Mouse (Mus musculus) intestine, postnatal 0 days (tissue): Measurements from ENCODE around the gene Hsd3b6. TPM values are rescaled to one million over a fixed set of nuclear protein-coding genes. Genes with fewer than 3 reads are reported as not detected.
"Not testable (repeated sequence)": the region's sequence is repeated elsewhere in the genome, so short reads cannot be mapped to it uniquely, and the experiment has no call there.

ENCODE experiments used
- ATAC-seq: fragments of 200-750 bp; cut with Nextera tagmentation; 2 replicates; pipeline ENCODE4 v1.8.0; 2017; ENCODE audit warnings: mild to moderate bottlenecking, moderate TSS enrichment, moderate library complexity
- H3K27ac ChIP-seq: fragments of 300-500 bp; sonication (generic); 2 replicates; pipeline ENCODE4 v1.5.1; 2014; ENCODE audit warnings: mild to moderate bottlenecking, low read depth, low read length, moderate library complexity
- H3K27me3 ChIP-seq: fragments of 300-500 bp; sonication (generic); replicated peaks from 2 replicates; pipeline ENCODE4 v1.6.1; 2014; ENCODE audit warnings: low read length, mixed read lengths; ENCODE audit not compliant: control insufficient read depth, insufficient read depth
- H3K36me3 ChIP-seq: fragments of 300-500 bp; sonication (generic); 2 replicates; pipeline ENCODE4 v1.6.1; 2014; ENCODE audit warnings: mild to moderate bottlenecking, moderate library complexity; ENCODE audit not compliant: control insufficient read depth, insufficient read depth
- H3K4me1 ChIP-seq: fragments of 300-500 bp; sonication (generic); replicated peaks from 2 replicates; pipeline ENCODE4 v1.6.1; 2014; ENCODE audit warnings: antibody characterized with exemption, low read length, mixed read lengths; ENCODE audit not compliant: control insufficient read depth, insufficient read depth
- H3K4me2 ChIP-seq: fragments of 300-500 bp; sonication (generic); replicated peaks from 2 replicates; pipeline ENCODE4 v1.6.1; 2014; ENCODE audit warnings: low read depth, mild to moderate bottlenecking, moderate library complexity
- H3K4me3 ChIP-seq: fragments of 300-500 bp; sonication (generic); 2 replicates; pipeline ENCODE4 v1.5.1; 2014; ENCODE audit warnings: low read depth, low read length
- H3K9ac ChIP-seq: fragments of 300-500 bp; sonication (generic); 2 replicates; pipeline ENCODE4 v1.6.1; 2014; ENCODE audit warnings: mild to moderate bottlenecking, low read depth, low read length
- H3K9me3 ChIP-seq: fragments of 300-500 bp; sonication (generic); 2 replicates; pipeline ENCODE4 v1.6.1; 2016; ENCODE audit warnings: mixed run types; ENCODE audit not compliant: control insufficient read depth
- CTCF ChIP-seq: sonication (generic); IDR thresholded peaks from 2 replicates; pipeline ENCODE4 v1.5.1; 2016; ENCODE audit warnings: low read depth, mild to moderate bottlenecking, control low read depth, antibody characterized with exemption, moderate library complexity
- whole genome bisulfite sequencing: fragments of 180-500 bp; shearing (Covaris S2); extraction: QIAGEN DNeasy Blood & Tissue Kit; methylation state at CpG from one replicate; pipeline ENCODE4 v1.1.7; 2014; 5-methylcytosine and 5-hydroxymethylcytosine counted together
- polyA plus RNA-seq: library from polyadenylated mRNA; unstranded; fragments of >200 nt; fragmentation: Nextera tagmentation; extraction: Ambion mirVana; gene quantifications from 2 replicates; pipeline ENCODE4 v1.2.1, GENCODE M21; 2015

Hsd3b6 gene
- polyA plus RNA-seq, 1 experiment from 2014 or later, result not detected

DNA sequence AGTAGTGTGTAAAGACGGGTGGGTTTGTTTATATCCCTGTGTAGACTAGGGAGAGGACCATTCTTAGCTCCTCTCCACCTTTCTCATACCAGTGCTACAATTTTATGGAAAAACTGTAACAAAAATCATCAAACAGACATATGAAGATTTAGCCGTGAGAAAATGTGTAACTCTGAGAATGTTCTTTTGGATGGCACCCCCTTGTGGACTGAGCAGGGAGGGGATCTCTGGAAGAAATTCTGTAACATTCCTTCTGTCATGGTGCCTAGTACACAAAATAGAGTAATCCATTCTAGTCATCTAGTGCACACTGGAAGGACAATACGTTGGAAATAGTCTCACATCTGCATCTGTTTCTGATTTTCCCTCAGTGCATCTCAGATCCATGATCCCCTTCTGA, 9.2 kb downstream of the Hsd3b6 start:
- WGBS, result 48% methylated on average over 3 of the region's 3 CpGs
- not testable (repeated sequence) for H3K4me2 ChIP-seq, H3K9me3 ChIP-seq, ATAC-seq, H3K36me3 ChIP-seq, H3K9ac ChIP-seq, H3K4me3 ChIP-seq, H3K27me3 ChIP-seq, H3K27ac ChIP-seq, H3K4me1 ChIP-seq
- peak; percentile 54 for TF ChIP-seq CTCF

DNA sequence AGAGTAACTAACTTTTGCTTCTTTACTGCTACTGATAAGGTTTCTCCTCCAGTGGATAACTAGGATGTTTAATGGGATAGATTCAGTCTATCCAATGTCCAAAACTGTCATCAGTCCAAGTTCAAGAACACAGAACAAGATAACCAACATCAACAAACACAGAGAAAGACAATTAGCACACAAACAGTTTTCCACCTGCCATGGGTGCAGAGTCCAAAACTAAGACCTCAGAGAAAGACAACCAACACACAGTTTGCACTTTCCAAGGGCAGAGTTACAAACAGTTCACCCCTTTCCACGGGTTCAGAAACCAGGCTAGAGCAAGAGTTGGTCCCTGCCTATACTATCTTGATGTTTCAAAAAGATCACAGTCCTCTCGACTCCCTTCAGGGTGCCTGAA, 27.7 kb downstream of the Hsd3b6 start:
- no peak for ATAC-seq
- 71% methylated on average over 2 of the region's 2 CpGs for WGBS
- Histone ChIP-seq H3K27me3 (no peaks in the 10 kb centered on the region), H3K9ac (no peak overlapping the region), H3K4me1 (peaks cover 4% of the 10 kb centered on the region; the same call in 1 of the 2 replicates), H3K36me3 (no peaks in the 10 kb centered on the region), H3K9me3 (no peaks in the 10 kb centered on the region), H3K4me2 (no peak overlapping the region), H3K4me3 (no peak overlapping the region), H3K27ac (no peak overlapping the region)
- no peak for TF ChIP-seq CTCF

DNA sequence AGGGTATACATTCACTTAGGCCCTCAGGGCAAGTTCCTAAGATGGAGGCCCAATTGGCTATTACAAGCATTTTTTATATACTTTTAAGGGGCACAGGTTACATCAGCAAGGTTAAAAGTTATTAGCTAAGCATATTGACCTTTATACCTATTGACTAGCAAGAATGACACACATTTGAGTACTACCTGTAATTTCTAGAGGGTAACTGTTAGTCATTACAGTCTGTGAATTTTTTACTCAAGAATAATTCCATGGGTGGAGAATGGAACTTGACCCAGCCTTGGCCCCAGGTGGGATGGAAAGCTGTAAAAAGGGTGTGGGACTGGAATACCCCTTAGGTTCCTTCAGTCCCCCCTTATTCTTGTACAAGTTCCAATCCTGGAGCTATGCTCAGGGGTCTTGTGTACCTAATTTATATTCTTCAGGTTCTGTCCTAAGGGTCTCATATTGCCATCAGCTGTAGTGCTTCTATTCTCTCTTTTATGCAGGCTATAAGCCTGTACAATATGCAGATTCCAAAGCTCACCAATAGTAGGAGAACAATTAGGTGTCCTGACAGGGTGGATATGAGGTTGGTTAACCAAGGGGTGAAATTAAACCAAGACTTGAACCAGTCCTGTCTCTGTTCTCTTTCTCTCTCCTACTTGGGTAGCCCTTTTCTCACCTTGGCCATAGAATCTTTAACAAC, 31.9 kb downstream of the Hsd3b6 start:
- ATAC-seq, result peak; percentile 89
- H3K27me3 ChIP-seq, result no peaks in the 10 kb centered on the region
- H3K4me3 ChIP-seq, result no peak overlapping the region
- no peaks in the 10 kb centered on the region for H3K9me3 ChIP-seq
- H3K9ac ChIP-seq, result no peak overlapping the region
- no peak for TF ChIP-seq CTCF
- peak overlapping the region; percentile 67; the same call in 1 of the 2 replicates for H3K27ac ChIP-seq
- H3K4me2 ChIP-seq, result no peak overlapping the region
- H3K4me1 ChIP-seq, result peaks cover 4% of the 10 kb centered on the region; the same call in 1 of the 2 replicates
- H3K36me3 ChIP-seq, result no peaks in the 10 kb centered on the region

DNA sequence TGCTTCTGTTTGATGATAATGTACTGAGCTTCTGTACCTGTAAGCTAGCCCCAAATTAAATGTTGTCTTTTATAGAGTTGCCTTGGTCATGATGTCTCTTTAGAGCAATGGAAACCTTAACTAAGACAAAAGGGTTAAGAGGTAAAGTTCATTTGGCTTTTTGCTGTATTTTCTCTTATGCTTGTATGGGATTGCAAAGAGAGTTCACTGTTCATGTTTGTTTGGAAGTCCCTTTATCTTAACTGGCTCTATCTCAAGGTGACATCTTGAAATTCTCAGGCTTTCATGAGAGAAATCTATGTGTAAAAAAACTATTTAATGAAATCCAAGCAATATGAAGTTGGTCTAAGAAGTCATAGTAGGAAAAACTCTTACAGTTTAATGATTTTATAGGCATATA, 33.3 kb downstream of the Hsd3b6 start:
- Histone ChIP-seq H3K4me3 (no peak overlapping the region), H3K4me1 (peaks cover 4% of the 10 kb centered on the region; the same call in 1 of the 2 replicates), H3K27ac (no peak overlapping the region), H3K36me3 (no peaks in the 10 kb centered on the region), H3K27me3 (no peaks in the 10 kb centered on the region), H3K9me3 (no peaks in the 10 kb centered on the region), H3K4me2 (no peak overlapping the region), H3K9ac (no peak overlapping the region)
- ATAC-seq, result no peak
- no peak for TF ChIP-seq CTCF

DNA sequence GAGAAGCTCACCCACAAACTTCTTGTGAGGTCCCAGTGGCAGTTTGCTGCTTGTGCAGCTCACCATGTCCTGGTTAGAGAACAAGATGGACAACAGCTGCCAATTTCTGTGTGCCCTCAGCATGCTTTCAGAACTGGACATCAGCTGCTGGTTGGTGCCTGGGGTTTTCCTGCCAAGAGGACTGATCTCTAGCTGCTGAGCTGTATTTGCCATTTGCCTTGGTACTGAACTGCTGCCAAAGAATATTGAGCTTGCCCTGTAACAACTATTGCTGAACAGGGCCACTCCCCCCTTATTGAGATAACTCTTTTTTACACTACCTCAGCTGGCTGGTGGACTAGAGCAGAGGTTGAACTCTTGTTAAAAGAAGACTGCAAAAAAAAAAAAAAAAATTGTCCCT, 50.1 kb downstream of the Hsd3b6 start:
- no peak for ATAC-seq
- no peak for TF ChIP-seq CTCF
- no peak overlapping the region for H3K27ac ChIP-seq

DNA sequence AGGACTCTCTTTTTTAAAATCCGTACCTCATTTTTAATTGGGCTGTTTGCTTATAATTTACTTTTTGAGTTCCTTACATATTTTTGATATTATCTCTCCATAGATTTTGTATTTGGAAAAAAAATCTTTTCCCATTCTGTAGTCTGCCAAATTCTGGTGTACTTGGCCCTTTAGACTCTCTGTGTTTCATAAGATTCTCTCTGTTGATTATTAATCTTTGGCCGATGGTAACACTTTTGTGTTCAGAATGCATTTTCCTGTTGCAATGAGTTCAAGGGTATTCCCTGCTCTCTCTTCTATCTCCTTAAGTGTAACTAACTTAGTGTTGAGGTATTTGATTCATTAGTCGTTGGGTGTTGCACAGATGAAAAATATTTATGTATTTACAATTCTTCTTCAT, 57.4 kb downstream of the Hsd3b6 start:
- WGBS, result 59% methylated on average over 3 of the region's 3 CpGs
- no peak for ATAC-seq
- no peak overlapping the region for H3K4me3 ChIP-seq
- H3K4me2 ChIP-seq, result no peak overlapping the region
- TF ChIP-seq CTCF, result no peak
- no peak overlapping the region for H3K27ac ChIP-seq
- no peaks in the 10 kb centered on the region for H3K27me3 ChIP-seq
- H3K9me3 ChIP-seq, result no peaks in the 10 kb centered on the region
- H3K36me3 ChIP-seq, result 0 out of 2 replicates have a peak, but pooled peaks cover under 1% of the 10 kb centered on the region
- H3K9ac ChIP-seq, result no peak overlapping the region
- 0 out of 2 replicates have a peak, but pooled peaks cover 3% of the 10 kb centered on the region for H3K4me1 ChIP-seq

More for the DNA sequence above, 50.1 kb downstream of the Hsd3b6 start:
- H3K4me2 ChIP-seq, result no peak overlapping the region
- H3K36me3 ChIP-seq, result no peaks in the 10 kb centered on the region
- 0 out of 2 replicates have a peak, but pooled peaks cover 3% of the 10 kb centered on the region for H3K4me1 ChIP-seq
- H3K4me3 ChIP-seq, result no peak overlapping the region
- H3K9ac ChIP-seq, result no peak overlapping the region
- H3K27me3 ChIP-seq, result no peaks in the 10 kb centered on the region
- H3K9me3 ChIP-seq, result no peaks in the 10 kb centered on the region

Other genes with a start within 250 kb of the Hsd3b6 start
- not detected in 2 replicates for gene Gm10681, start 225.6 kb downstream of the Hsd3b6 start, polyA plus RNA-seq
- not detected in 2 replicates for gene Hsd3b5, start 184.2 kb downstream of the Hsd3b6 start, polyA plus RNA-seq
- 1.4 and 1.5 TPM in 2 replicates for gene Hsd3b2, start 89.9 kb downstream of the Hsd3b6 start, polyA plus RNA-seq
- gene Hsd3b3, start 51.3 kb downstream of the Hsd3b6 start, polyA plus RNA-seq, result 52.9 and 53.2 TPM in 2 replicates
- gene Hsd3b1, start 45.4 kb upstream of the Hsd3b6 start, polyA plus RNA-seq, result 0.31 and 0.42 TPM in 2 replicates
- gene Hao2, start 78.8 kb upstream of the Hsd3b6 start, polyA plus RNA-seq, result 32.5 and 33.9 TPM in 2 replicates